Mouse (Mus musculus) skeletal muscle tissue, adult 2 months (tissue): ENCODE measurements at regions not wholly inside any gene's neighbourhood (a gene's known extent, or its start where the extent isn't known, plus 50 kb on each side); places are given as distances from the start of the nearest gene placed in this dataset.

Source experiments
- DNase-seq: peaks from one replicate; pipeline ENCODE4 v3.0.0-alpha.2; 2012; ENCODE audit warnings: low read depth, low spot score

GRCm38 (mm10) chr1:73727781-73728180, 396.5 kb downstream of the Tns1 start:
- no peak for DNase-seq

GRCm38 (mm10) chr1:73726658-73727057, 397.6 kb downstream of the Tns1 start:
- DNase-seq: no peak

DNA sequence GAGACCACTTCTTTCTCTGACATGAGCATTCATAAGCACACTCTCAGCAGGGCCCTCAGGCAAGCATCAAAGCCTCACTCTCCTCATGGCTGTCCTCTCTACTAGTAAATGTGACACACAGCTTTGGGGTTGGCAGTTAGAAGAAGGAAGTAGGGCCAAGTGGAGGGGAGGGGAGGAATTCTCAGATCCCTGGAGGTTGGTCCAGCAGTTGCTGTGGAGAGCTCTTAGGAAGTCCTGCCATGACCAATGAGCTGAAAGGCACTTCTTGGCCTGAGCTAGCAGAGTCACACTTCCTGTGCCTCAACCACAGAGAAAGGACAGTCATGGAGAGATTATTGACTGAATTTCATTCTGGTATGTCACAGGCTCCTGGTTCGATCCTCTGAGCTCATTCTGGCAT, 398.8 kb downstream of the Tns1 start:
- DNase-seq: peak; percentile 52

- no peak for DNase-seq
Measured at GRCm38 (mm10) chr1:73724551-73724950, 399.7 kb downstream of the Tns1 start.

DNA sequence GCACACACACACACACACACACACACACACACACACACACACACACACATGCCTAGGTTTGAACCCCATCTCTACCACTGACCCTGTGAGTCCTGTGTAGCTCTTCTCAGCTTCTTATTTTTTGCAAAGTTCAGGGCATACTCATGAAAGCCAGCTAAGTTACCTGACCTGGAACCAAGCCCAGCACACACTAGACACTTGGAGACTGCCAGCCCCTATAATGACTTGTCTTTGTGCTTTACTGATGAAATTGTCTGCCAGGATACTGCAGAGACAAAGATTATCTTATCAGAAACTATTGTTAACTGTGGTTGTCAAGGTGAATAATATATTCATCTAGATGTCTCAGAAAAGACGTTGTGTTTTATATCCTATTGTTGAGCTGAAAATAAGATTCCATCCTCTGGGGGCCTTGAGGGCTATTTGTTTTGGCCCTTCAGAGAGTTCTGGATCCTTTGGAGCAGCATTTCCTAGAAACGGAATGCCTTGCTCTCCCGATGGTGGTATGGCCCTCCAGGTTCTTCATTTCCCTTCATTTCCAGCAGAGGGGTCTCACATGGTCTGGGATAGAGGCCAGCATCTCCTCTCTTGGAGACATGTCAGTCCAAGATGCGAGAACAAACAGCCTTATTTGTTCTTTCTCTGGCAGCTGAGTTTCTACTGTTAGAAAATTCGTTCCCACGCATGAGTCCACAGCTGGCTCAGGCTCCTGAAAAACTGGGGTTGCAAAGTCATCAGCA, 402.6 kb downstream of the Tns1 start:
- DNase-seq: no peak

DNA sequence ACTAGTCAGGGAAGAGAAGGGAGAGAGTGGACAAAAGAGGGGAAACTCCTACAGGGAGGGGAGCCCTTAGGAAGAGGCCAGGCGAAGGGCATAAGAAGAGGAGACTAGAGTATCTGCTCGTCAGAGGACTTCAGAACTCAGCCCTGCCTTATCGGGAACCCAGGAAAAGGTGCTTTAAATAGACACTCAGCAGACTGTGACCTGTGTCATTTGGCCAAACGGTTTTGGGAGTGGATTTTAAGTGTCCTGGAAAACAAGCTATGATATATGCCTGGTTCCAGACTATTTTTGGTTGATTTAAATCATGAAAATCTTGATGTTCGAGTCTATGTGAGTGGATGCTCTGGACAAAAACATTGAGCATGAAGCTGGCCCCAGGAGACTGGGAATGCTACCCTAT, 405.8 kb downstream of the Tns1 start:
- no peak for DNase-seq

- no peak for DNase-seq
Measured at GRCm38 (mm10) chr1:73717401-73717800, 406.8 kb downstream of the Tns1 start.

- no peak for DNase-seq
Measured at GRCm38 (mm10) chr1:73716901-73717300, 407.3 kb downstream of the Tns1 start.

GRCm38 (mm10) chr1:73715571-73715970, 408.7 kb downstream of the Tns1 start:
- DNase-seq: no peak

GRCm38 (mm10) chr1:73702428-73702842, 421.8 kb downstream of the Tns1 start:
- DNase-seq: no peak

DNA sequence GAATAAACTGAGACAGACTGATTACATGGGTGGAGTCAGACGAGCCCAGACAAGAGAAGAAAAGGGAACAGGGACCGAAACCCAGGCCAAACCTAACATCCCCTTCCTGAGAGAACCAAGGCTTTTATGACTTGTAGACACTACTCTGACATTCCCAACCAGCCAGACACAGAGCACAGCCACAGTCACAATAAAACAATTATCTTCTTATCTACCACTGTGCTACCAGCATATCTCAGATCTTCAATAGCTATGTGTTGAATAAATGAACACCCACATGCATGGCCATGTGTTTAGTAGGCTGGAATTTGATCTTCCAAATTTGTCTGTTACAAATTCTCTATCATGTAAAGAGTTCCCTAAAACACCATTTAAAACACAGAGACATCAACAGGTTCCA, 430.7 kb downstream of the Tns1 start:
- DNase-seq: no peak

GRCm38 (mm10) chr1:73685734-73686133, 438.5 kb downstream of the Tns1 start:
- no peak for DNase-seq

GRCm38 (mm10) chr1:73685066-73685465, 439.2 kb downstream of the Tns1 start:
- no peak for DNase-seq

DNA sequence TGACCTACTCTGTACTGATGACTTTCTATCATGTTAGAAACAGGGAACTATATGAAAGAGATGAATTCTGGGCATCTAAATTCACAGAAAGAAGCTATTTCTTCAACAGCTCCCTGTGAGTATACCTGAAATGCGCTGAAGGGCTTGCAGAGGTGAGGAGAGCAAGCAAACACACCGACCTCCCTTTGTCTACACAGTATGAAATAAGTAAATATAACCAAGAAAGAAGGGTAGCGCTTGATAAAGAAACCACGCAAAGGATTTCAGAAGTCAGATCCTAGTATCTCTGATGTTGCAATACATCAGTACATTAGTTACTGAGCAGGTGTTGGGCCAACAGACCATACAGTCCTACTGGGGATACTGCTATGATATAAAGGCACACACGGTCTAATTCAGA, 440.1 kb downstream of the Tns1 start:
- no peak for DNase-seq

DNA sequence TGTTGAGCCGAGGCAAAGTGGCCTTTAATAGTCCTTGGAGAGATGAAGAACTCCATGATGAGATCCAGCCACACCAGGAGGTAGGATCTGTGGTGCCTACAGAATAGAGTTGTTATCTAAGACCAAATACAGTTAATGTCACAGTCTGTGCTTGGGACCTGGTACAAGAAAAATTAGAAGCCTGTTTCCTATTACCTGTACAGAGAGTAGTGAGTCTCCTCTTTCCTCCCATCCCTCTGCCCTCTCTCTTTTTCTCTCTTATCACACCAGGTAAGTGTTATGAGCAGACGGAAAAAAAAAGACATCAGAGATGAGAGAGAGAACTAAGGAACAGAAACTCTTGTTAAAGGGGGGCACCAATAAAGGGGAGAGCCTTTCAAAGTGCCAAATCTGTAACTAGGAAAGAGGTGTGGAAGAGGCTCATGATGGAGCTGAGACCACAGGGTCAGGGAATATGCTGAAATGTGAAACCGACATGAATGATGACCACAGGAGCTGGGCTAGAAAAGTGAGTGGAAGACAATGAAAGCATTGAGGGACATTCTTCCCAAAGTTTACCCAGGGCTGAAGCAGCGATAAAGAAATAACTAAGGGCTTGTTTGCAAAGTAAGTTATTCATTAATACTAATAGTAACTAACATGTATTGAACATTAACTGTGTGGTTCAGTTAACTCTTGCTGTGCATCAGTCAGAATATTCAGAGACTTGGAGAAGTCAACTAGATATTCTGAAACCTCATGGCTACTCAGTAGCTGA, 440.9 kb downstream of the Tns1 start:
- DNase-seq: no peak

DNA sequence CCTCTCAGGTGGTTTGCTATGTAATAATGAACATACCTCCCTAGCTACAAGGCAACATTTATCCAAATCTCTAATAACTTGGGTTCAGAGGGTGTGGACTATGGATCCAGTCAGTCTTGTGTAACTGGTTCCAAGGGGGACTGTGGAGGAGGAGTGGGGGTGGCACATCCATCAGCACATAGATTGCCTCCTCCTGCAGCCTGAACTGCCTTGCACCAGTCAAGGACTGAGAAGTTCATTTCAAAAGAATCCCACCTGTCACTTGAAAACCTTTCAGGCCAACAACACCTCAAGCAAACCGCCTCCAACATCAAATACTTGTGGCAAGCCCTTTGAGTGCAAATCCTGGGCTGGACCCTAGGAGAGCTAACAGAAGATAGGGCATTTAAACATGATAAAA, 442.6 kb downstream of the Tns1 start:
- no peak for DNase-seq

- DNase-seq: no peak
Measured at GRCm38 (mm10) chr1:73680829-73681228, 443.4 kb downstream of the Tns1 start.

GRCm38 (mm10) chr1:73673851-73674235, 450.4 kb downstream of the Tns1 start:
- DNase-seq: peak; percentile 3

GRCm38 (mm10) chr1:73673191-73673850, 450.9 kb downstream of the Tns1 start:
- DNase-seq: no peak

GRCm38 (mm10) chr1:73672239-73672638, 452.0 kb downstream of the Tns1 start:
- peak; percentile 27 for DNase-seq

GRCm38 (mm10) chr1:73668691-73669090, 455.6 kb downstream of the Tns1 start:
- no peak for DNase-seq

DNA sequence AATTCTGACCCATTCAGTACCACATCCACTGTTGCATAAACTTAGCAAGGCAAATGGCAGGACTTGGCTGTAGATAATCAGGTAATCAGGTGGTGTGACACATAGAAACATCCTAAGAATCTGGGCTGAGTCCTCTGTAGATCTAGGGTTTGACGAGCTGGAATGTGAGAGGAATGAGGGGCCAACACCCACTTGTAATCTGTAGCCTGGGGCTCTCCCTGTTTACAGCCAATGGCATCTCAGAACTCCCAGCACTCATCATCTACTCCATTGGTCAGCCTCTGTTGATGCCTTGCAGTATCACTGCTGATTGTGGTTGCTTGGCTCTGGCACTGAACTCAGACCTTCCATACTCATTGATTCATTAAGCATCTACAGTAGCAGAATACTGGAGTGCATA, 460.7 kb downstream of the Tns1 start:
- no peak for DNase-seq

DNA sequence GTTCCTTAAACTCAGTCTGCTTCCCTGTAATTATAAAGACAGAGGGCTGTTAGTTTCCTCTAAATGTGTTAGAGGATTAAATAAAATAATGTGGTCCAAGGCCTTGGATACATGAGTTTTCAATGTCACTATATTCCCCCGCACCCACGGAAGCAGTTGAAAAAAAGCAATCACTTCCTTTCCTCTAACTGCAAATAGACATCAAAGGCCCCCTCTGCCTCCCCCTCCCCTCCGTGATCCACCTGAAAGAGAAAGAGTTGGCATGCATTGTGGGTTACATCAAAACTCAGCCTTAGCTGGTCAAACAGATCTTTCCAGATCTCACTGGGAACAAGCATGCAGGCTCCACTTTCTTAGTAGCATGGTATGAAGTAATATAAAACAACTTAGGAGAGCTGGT, 479.2 kb downstream of the Tns1 start:
- DNase-seq: no peak
